ENCODE assay signal across 8 mouse cellular contexts in the genomic region with DNA sequence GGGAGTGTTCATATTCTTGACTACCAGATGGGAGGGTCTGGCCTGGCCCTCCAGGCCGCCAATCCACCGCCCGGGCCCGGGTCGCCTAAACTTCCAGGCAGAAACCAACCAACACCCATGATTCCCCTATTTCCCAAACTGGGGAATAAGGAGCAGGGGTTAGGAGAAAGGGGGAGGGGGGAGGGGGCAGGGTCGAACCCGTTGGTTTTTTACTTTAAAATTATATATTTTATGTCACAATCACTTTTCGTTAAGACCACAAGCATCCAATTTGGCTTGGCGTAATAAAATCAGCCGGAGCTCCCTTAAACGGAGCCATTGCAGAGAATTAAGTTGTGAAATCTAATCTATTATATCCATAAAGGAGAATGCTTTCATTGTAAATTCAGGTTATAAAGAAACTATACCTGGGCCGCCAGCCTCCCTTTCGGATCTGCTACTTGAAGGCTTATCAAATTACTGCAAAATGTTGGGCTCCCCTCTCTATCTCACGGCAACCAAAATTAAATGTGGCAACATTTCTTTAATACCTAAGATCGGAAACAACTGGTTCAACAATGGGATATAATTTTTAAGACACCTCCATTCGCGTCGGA. TPM values are rescaled to one million over a fixed set of nuclear protein-coding genes. Genes with fewer than 3 reads are reported as not detected.
DNase-seq lines count a peak whose midpoint lies in the region; ATAC-seq and TF ChIP-seq lines count a peak whose summit lies in the region.

No protein-coding gene starts in this region.

- no peak for DNase-seq in lung, postnatal 0 days (ENCODE audit: low spot score)
- DNase-seq in lung, postnatal 36 days = no peak
- no peak for DNase-seq in adrenal gland, postnatal 36 days
- no peak for DNase-seq in thymus, postnatal 14 days
- DNase-seq in left cerebral cortex, adult 9 months (ENCODE audit: low spot score in 2 of 2) = no peak

- H3K27me3 ChIP-seq in lung, postnatal 0 days (replicated peaks; ENCODE audit: insufficient read depth, low read length) = no peaks in the 10 kb centered on the region
- no peaks in the 10 kb centered on the region for H3K27me3 ChIP-seq in forebrain, embryonic 15.5 days
- H3K27me3 ChIP-seq in limb, embryonic 15.5 days = no peaks in the 10 kb centered on the region
- no peaks in the 10 kb centered on the region for H3K27me3 ChIP-seq in stomach, embryonic 15.5 days (replicated peaks)

- no peak for TF ChIP-seq CTCF in lung, postnatal 0 days (IDR thresholded peaks at IDR 0.05)

- H3K9ac ChIP-seq in lung, postnatal 0 days (replicated peaks; ENCODE audit: low read depth) = peak overlapping the region; percentile 96
- H3K9ac ChIP-seq in forebrain, embryonic 15.5 days (replicated peaks) = peak overlapping the region; percentile 93
- H3K9ac ChIP-seq in limb, embryonic 15.5 days = peak overlapping the region; percentile 87
- H3K9ac ChIP-seq in stomach, embryonic 15.5 days = peak overlapping the region; percentile 94

- peak overlapping the region; percentile 94 for H3K4me2 ChIP-seq in lung, postnatal 0 days (replicated peaks; ENCODE audit: low read depth, low read length)
- peak overlapping the region; percentile 81 for H3K4me2 ChIP-seq in forebrain, embryonic 15.5 days (replicated peaks)
- peak overlapping the region; percentile 79 for H3K4me2 ChIP-seq in limb, embryonic 15.5 days
- peak overlapping the region; percentile 91 for H3K4me2 ChIP-seq in stomach, embryonic 15.5 days

- no peaks in the 10 kb centered on the region for H3K36me3 ChIP-seq in lung, postnatal 0 days (ENCODE audit: insufficient read depth, low read length)
- H3K36me3 ChIP-seq in forebrain, embryonic 15.5 days = no peaks in the 10 kb centered on the region
- no peaks in the 10 kb centered on the region for H3K36me3 ChIP-seq in limb, embryonic 15.5 days
- H3K36me3 ChIP-seq in stomach, embryonic 15.5 days = no peaks in the 10 kb centered on the region

- no peaks in the 10 kb centered on the region for H3K9me3 ChIP-seq in lung, postnatal 0 days (ENCODE audit: low read length)
- H3K9me3 ChIP-seq in forebrain, embryonic 15.5 days = no peaks in the 10 kb centered on the region
- no peaks in the 10 kb centered on the region for H3K9me3 ChIP-seq in limb, embryonic 15.5 days
- H3K9me3 ChIP-seq in stomach, embryonic 15.5 days = no peaks in the 10 kb centered on the region

- no peak for ATAC-seq in lung, postnatal 0 days
- ATAC-seq in forebrain, embryonic 15.5 days (replicated peaks) = no peak
- ATAC-seq in limb, embryonic 15.5 days (ENCODE audit: insufficient number of reproducible peaks, low FRiP score, low TSS enrichment, low read depth) = no peak
- no peak for ATAC-seq in stomach, embryonic 15.5 days (ENCODE audit: insufficient read depth, low FRiP score, low read depth)

- 21% methylated on average over 18 of the region's 18 CpGs for WGBS in lung, postnatal 0 days
- 7% methylated on average over 18 of the region's 18 CpGs for WGBS in forebrain, embryonic 15.5 days
- 15% methylated on average over 18 of the region's 18 CpGs for WGBS in limb, embryonic 15.5 days
- 18% methylated on average over 18 of the region's 18 CpGs for WGBS in stomach, embryonic 15.5 days

- no peak for TF ChIP-seq EP300 in lung, postnatal 0 days (IDR thresholded peaks at IDR 0.05)

- peak overlapping the region; percentile 85 for H3K4me3 ChIP-seq in lung, postnatal 0 days (ENCODE audit: low read depth, low read length)
- H3K4me3 ChIP-seq in forebrain, embryonic 15.5 days = peak overlapping the region; percentile 72
- peak overlapping the region; percentile 76 for H3K4me3 ChIP-seq in limb, embryonic 15.5 days
- peak overlapping the region; percentile 82 for H3K4me3 ChIP-seq in stomach, embryonic 15.5 days (replicated peaks)

- peak overlapping the region; percentile 84 for H3K27ac ChIP-seq in lung, postnatal 0 days (ENCODE audit: low read length)
- H3K27ac ChIP-seq in forebrain, embryonic 15.5 days (replicated peaks) = peak overlapping the region; percentile 96
- H3K27ac ChIP-seq in limb, embryonic 15.5 days = peak overlapping the region; percentile 84
- H3K27ac ChIP-seq in stomach, embryonic 15.5 days = peak overlapping the region; percentile 88

- H3K4me1 ChIP-seq in lung, postnatal 0 days (ENCODE audit: insufficient read depth, low read depth, low read length) = peaks cover 27% of the 10 kb centered on the region
- H3K4me1 ChIP-seq in forebrain, embryonic 15.5 days = peaks cover 47% of the 10 kb centered on the region
- H3K4me1 ChIP-seq in limb, embryonic 15.5 days = peaks cover 64% of the 10 kb centered on the region
- H3K4me1 ChIP-seq in stomach, embryonic 15.5 days = peaks cover 51% of the 10 kb centered on the region

RNA-seq across cellular contexts. Expression of a gene that starts 35.1 kb away (rescaled TPM):
- 66.6 and 69.4 TPM in 2 replicates for polyA plus RNA-seq in lung, postnatal 0 days (2015; fragmentation: Nextera tagmentation; extraction: Ambion mirVana)
- polyA plus RNA-seq in forebrain, embryonic 15.5 days (2015; fragmentation: Nextera tagmentation; extraction: Ambion mirVana) = 97.7 and 98.9 TPM in 2 replicates
- polyA plus RNA-seq in limb, embryonic 15.5 days (2015; fragmentation: Nextera tagmentation; extraction: Ambion mirVana) = 96.1 and 101 TPM in 2 replicates
- polyA plus RNA-seq in stomach, embryonic 15.5 days (2015; fragmentation: Nextera tagmentation; extraction: Ambion mirVana) = 87.2 and 93.5 TPM in 2 replicates
- 100 to 1,000 TPM; 156 to 163 TPM for total RNA-seq in adrenal gland, postnatal 36 days (2021)

RNA-seq across cellular contexts. Expression of a gene that starts 46.5 kb away (rescaled TPM):
- polyA plus RNA-seq in lung, postnatal 0 days (2015; fragmentation: Nextera tagmentation; extraction: Ambion mirVana) = 5.9 and 6.6 TPM in 2 replicates
- polyA plus RNA-seq in forebrain, embryonic 15.5 days (2015; fragmentation: Nextera tagmentation; extraction: Ambion mirVana) = 15.4 and 16.1 TPM in 2 replicates
- 5.8 and 6.7 TPM in 2 replicates for polyA plus RNA-seq in limb, embryonic 15.5 days (2015; fragmentation: Nextera tagmentation; extraction: Ambion mirVana)
- polyA plus RNA-seq in stomach, embryonic 15.5 days (2015; fragmentation: Nextera tagmentation; extraction: Ambion mirVana) = 7.2 and 7.9 TPM in 2 replicates
- total RNA-seq in adrenal gland, postnatal 36 days (2021) = 10 to 100 TPM; 17.5 TPM
